Mouse (Mus musculus): ENCODE data around the gene Zscan29. TPM values are rescaled to one million over a fixed set of nuclear protein-coding genes. Genes with fewer than 3 reads are reported as not detected.

Zscan29 gene
- 6.4 and 9.1 TPM in 2 replicates for polyA plus RNA-seq (2015; fragmentation: Nextera tagmentation; extraction: Ambion mirVana)

GRCm38 (mm10) chr2:121170980-121171742 is at the start of gene Zscan29:
Zscan29 (minus strand) TSS chr2:121171125.

DNA sequence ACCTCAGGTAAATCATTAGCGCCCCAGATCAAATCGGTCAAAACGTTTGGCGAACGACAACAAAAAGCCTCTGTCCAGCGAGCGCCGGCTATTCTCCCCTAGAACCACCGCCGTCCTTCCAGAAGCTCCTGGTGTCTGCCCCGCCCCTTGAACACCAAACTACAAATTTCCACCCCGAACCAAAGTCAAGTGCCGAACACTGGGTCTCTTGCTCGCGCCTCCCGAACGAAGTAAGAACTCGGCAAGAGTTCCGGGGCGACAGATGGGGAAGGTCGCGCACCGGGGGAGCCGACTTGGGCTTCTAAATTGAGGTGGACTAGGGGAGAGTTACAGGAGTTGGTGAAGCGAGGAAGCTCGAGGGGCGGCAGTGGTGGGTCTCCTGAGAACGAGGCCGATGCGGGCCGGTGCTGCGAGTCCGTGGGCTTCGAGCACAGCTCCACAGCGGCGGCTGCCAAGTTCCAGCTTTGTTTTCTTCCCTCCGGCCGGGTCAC is 399 bp downstream of the Zscan29 start, which contains the start of gene Tubgcp4:
Gene Tubgcp4, plus strand, starts transcription at position 174 of the 491 bp plus-strand sequence.

GRCm38 (mm10) chr2:121140018-121140882 is 30.7 kb downstream of the Zscan29 start, which contains the start of the genes Adal and Lcmt2:
Adal (plus strand) TSS chr2:121140428.
Lcmt2 (minus strand) TSS chr2:121140653.

DNA sequence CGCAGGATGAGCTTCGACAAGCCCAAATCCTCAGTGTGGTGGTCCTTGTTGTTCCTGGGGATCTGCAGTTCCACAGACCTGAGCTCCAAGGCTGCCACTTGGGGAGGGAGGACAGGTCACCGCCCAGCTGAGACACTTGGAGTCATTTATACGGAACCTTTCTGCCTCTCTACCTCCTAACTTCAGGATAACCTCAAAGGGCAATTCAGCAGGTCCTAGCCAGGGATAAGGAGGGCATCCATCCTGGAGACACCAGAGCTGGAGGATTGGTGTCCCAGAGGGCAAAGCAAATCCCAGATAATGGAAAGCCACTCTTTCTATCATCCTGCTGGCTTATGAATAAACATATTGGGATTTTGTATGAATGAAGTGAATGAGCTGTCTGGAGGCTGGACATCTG is 61.2 kb downstream of the Zscan29 start, which contains the start of gene Tgm7:
Gene Tgm7, minus strand, starts transcription at position 101 of the 400 bp plus-strand sequence.

Other genes starting within 250 kb of the Zscan29 start
- 11.7 and 16.9 TPM in 2 replicates for gene Ubr1, start 200.4 kb downstream of the Zscan29 start, polyA plus RNA-seq (2015; fragmentation: Nextera tagmentation; extraction: Ambion mirVana)
- gene Tmem62, start 194.1 kb downstream of the Zscan29 start, polyA plus RNA-seq (2015; fragmentation: Nextera tagmentation; extraction: Ambion mirVana): 6.8 and 11.0 TPM in 2 replicates
- gene Ccndbp1, start 162.7 kb downstream of the Zscan29 start, polyA plus RNA-seq (2015; fragmentation: Nextera tagmentation; extraction: Ambion mirVana): 44.5 and 63.5 TPM in 2 replicates
- 1.6 and 5.2 TPM in 2 replicates for gene Epb42, start 134.1 kb downstream of the Zscan29 start, polyA plus RNA-seq (2015; fragmentation: Nextera tagmentation; extraction: Ambion mirVana)
- 0.59 and 0.87 TPM in 2 replicates for gene Tgm5, start 85.3 kb downstream of the Zscan29 start, polyA plus RNA-seq (2015; fragmentation: Nextera tagmentation; extraction: Ambion mirVana)
- not detected in 2 replicates for gene Tgm7, start 61.3 kb downstream of the Zscan29 start, polyA plus RNA-seq (2015; fragmentation: Nextera tagmentation; extraction: Ambion mirVana)
- 10.5 and 15.7 TPM in 2 replicates for gene Adal, start 30.7 kb downstream of the Zscan29 start, polyA plus RNA-seq (2015; fragmentation: Nextera tagmentation; extraction: Ambion mirVana)
- 10.3 and 14.8 TPM in 2 replicates for gene Lcmt2, start 30.5 kb downstream of the Zscan29 start, polyA plus RNA-seq (2015; fragmentation: Nextera tagmentation; extraction: Ambion mirVana)
- gene Tubgcp4, start 471 bp downstream of the Zscan29 start, polyA plus RNA-seq (2015; fragmentation: Nextera tagmentation; extraction: Ambion mirVana): 16.6 and 29.5 TPM in 2 replicates
- 20.4 and 25.4 TPM in 2 replicates for gene Trp53bp1, start 100.3 kb upstream of the Zscan29 start, polyA plus RNA-seq (2015; fragmentation: Nextera tagmentation; extraction: Ambion mirVana)
- gene Map1a, start 118.5 kb upstream of the Zscan29 start, polyA plus RNA-seq (2015; fragmentation: Nextera tagmentation; extraction: Ambion mirVana): 2.8 and 6.2 TPM in 2 replicates
- gene Ppip5k1, start 184.3 kb upstream of the Zscan29 start, polyA plus RNA-seq (2015; fragmentation: Nextera tagmentation; extraction: Ambion mirVana): 9.3 and 11.4 TPM in 2 replicates
- gene Ckmt1, start 186.6 kb upstream of the Zscan29 start, polyA plus RNA-seq (2015; fragmentation: Nextera tagmentation; extraction: Ambion mirVana): 6.4 and 19.6 TPM in 2 replicates
- not detected in 2 replicates for gene Strc, start 216.0 kb upstream of the Zscan29 start, polyA plus RNA-seq (2015; fragmentation: Nextera tagmentation; extraction: Ambion mirVana)
- gene Pdia3, start 242.7 kb upstream of the Zscan29 start, polyA plus RNA-seq (2015; fragmentation: Nextera tagmentation; extraction: Ambion mirVana): 392 and 541 TPM in 2 replicates
- gene Catsper2, start 242.7 kb upstream of the Zscan29 start, polyA plus RNA-seq (2015; fragmentation: Nextera tagmentation; extraction: Ambion mirVana): 1.6 and 3.3 TPM in 2 replicates

All from adrenal gland, postnatal 0 days (tissue).